Mouse (Mus musculus): ENCODE results near the gene Abi2.

DNA sequence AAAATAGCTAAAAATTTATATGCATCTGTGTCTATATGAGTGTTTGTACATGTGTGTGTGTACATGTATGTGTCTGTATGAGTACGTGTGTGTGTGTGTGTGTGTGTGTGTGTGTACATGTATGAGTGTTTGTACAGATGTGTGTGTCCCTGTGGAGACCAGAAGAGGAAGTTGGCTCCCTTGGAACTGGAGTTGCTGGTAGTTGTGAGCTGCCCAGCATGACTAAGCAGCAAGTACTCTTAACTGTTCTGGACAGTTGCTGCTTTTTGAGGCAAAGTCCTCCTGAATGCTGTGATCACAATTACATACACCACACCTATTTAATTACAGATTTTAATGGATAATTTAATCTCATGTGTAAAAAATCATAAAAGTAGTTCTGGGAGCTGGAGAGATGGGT lies 32.9 kb upstream of the Abi2 start:
- TF ChIP-seq POLR2A (IDR thresholded peaks at IDR 0.05; ENCODE audit: extremely low read depth, insufficient read depth, low read length) (no peak), CTCF (IDR thresholded peaks at IDR 0.05; ENCODE audit: extremely low read depth, insufficient read depth, low read length) (no peak)
